Mouse (Mus musculus): ENCODE measurements around the gene Nefh. TPM values are rescaled to one million over a fixed set of nuclear protein-coding genes. Genes with fewer than 3 reads are reported as not detected.

Gene Nefh
- polyA plus RNA-seq, 1 experiment from 2014 or later = 0.06 TPM

DNA sequence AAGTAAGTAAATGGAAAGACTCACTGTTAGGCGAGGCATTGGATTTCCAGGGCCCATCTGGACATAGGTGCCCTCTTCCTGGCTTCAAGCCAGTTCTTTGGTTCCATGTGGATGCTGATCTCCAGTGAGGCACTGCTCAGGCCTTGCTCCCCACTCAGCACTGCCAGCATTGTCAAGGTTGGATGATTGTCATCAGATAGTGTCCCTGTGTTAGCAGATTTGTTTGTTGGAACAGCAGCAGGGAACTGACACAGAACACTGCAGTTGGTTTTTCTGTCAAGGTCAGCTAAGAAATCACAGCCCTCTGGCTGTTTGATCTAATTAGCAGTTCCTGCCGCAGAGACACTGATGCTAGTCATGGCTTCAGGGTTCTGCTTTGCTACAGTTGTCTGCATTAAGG lies 26.6 kb downstream of the Nefh start:
- TF ChIP-seq CTCF (IDR thresholded peaks at IDR 0.05) (no peak), EP300 (IDR thresholded peaks at IDR 0.05) (no peak)
- Histone ChIP-seq H3K4me2 (replicated peaks; ENCODE audit: low read depth, low read length) (no peak overlapping the region), H3K27ac (ENCODE audit: low read length) (no peak overlapping the region), H3K27me3 (replicated peaks; ENCODE audit: insufficient read depth, low read length) (no peaks in the 10 kb centered on the region), H3K4me1 (ENCODE audit: insufficient read depth, low read depth, low read length) (no peaks in the 10 kb centered on the region), H3K9me3 (ENCODE audit: low read length) (no peaks in the 10 kb centered on the region), H3K36me3 (ENCODE audit: insufficient read depth, low read length) (peaks cover 34% of the 10 kb centered on the region), H3K4me3 (ENCODE audit: low read depth, low read length) (no peak overlapping the region), H3K9ac (replicated peaks; ENCODE audit: low read depth) (no peak overlapping the region)
- DNase-seq (ENCODE audit: low spot score) (no peak), ATAC-seq (no peak)
- WGBS = 90% methylated on average over 2 of the region's 2 CpGs

DNA sequence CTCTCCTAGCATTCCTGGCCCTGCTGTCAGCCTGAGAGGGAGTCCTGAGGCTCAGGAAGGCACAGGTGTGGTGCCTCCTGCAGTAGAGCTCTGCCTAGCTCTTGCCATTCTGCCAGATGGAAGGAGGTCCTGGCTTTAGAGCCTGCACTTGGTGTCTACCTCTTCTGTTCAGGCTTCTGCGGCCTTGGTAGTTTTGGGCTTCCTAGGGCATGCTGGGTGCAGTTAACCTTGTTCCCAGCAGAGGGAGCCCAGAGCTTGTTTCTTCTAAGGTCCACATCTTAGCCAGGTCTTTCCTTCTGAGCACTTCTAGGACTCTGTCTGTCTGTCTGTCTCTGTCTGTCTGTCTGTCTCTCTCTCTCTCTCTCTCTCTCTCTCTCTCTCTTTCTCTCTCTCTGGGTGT lies 31.8 kb downstream of the Nefh start:
- H3K9me3 ChIP-seq (ENCODE audit: low read length) = no peaks in the 10 kb centered on the region
- DNase-seq (ENCODE audit: low spot score) = peak; percentile 73
- H3K27me3 ChIP-seq (replicated peaks; ENCODE audit: insufficient read depth, low read length) = no peaks in the 10 kb centered on the region
- no peak overlapping the region; the same call in 1 of the 2 replicates for H3K9ac ChIP-seq (replicated peaks; ENCODE audit: low read depth)
- H3K4me3 ChIP-seq (ENCODE audit: low read depth, low read length) = no peak overlapping the region
- 20% methylated on average over 1 of the region's 1 CpGs for WGBS
- H3K4me1 ChIP-seq (ENCODE audit: insufficient read depth, low read depth, low read length) = no peaks in the 10 kb centered on the region
- TF ChIP-seq CTCF (IDR thresholded peaks at IDR 0.05) (peak; percentile 83), EP300 (IDR thresholded peaks at IDR 0.05) (no peak)
- H3K4me2 ChIP-seq (replicated peaks; ENCODE audit: low read depth, low read length) = no peak overlapping the region
- H3K36me3 ChIP-seq (ENCODE audit: insufficient read depth, low read length) = peaks cover 43% of the 10 kb centered on the region
- H3K27ac ChIP-seq (ENCODE audit: low read length) = no peak overlapping the region
- no peak for ATAC-seq

DNA sequence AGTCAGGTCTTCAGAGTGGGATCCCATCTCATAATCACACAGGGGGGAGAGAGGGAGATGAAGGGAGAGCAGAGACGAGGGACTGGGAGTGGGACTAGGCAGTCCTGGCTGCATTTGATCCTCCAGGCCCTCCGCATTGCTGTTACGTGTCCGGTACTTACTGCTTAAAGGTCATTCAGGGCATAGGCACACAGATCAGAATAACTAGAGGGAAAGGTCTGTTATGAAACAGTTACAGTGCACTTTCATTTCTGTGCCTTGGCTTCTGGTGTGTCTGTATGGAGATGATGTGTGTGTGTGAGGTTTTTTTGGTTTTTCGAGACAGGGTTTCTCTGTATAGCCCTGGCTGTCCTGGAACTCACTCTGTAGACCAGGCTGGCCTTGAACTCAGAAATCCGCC lies 41.6 kb downstream of the Nefh start:
- Histone ChIP-seq H3K4me3 (ENCODE audit: low read depth, low read length) (no peak overlapping the region), H3K27me3 (replicated peaks; ENCODE audit: insufficient read depth, low read length) (no peaks in the 10 kb centered on the region), H3K4me2 (replicated peaks; ENCODE audit: low read depth, low read length) (no peak overlapping the region), H3K9me3 (ENCODE audit: low read length) (no peaks in the 10 kb centered on the region), H3K9ac (replicated peaks; ENCODE audit: low read depth) (no peak overlapping the region), H3K27ac (ENCODE audit: low read length) (no peak overlapping the region), H3K36me3 (ENCODE audit: insufficient read depth, low read length) (peaks cover 22% of the 10 kb centered on the region; the same call in 1 of the 2 replicates), H3K4me1 (ENCODE audit: insufficient read depth, low read depth, low read length) (no peaks in the 10 kb centered on the region)
- TF ChIP-seq EP300 (IDR thresholded peaks at IDR 0.05) (no peak), CTCF (IDR thresholded peaks at IDR 0.05) (no peak)
- ATAC-seq = no peak
- no peak for DNase-seq (ENCODE audit: low spot score)
- WGBS = 91% methylated on average over 6 of the region's 6 CpGs

DNA sequence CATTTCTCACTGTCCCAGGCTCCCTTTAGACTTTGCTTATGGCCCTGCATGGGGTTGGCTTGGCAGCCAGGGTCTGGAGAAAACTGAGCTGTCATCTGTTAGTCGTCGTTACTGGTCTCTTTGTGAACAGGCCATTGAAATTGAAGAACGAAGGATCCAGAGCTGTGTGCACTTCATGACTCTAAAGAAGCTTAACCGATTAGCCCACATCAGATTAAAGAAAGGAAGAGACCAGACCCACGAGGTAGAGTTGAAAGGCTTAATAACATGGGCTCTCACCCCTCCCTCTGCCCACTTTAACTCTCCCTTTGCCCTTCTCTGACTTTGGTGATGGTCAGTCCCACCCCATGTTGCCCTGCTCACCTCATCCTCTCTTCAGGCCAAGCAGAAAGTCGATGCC lies 45.9 kb downstream of the Nefh start:
- no peak overlapping the region for H3K4me2 ChIP-seq (replicated peaks; ENCODE audit: low read depth, low read length)
- DNase-seq (ENCODE audit: low spot score) (no peak), ATAC-seq (no peak)
- no peak overlapping the region for H3K27ac ChIP-seq (ENCODE audit: low read length)
- H3K36me3 ChIP-seq (ENCODE audit: insufficient read depth, low read length) = peaks cover 23% of the 10 kb centered on the region
- H3K4me1 ChIP-seq (ENCODE audit: insufficient read depth, low read depth, low read length) = no peaks in the 10 kb centered on the region
- H3K9ac ChIP-seq (replicated peaks; ENCODE audit: low read depth) = no peak overlapping the region
- TF ChIP-seq CTCF (IDR thresholded peaks at IDR 0.05) = no peak
- TF ChIP-seq EP300 (IDR thresholded peaks at IDR 0.05) = no peak
- no peaks in the 10 kb centered on the region for H3K9me3 ChIP-seq (ENCODE audit: low read length)
- no peaks in the 10 kb centered on the region for H3K27me3 ChIP-seq (replicated peaks; ENCODE audit: insufficient read depth, low read length)
- 91% methylated on average over 6 of the region's 6 CpGs for WGBS
- no peak overlapping the region for H3K4me3 ChIP-seq (ENCODE audit: low read depth, low read length)

DNA sequence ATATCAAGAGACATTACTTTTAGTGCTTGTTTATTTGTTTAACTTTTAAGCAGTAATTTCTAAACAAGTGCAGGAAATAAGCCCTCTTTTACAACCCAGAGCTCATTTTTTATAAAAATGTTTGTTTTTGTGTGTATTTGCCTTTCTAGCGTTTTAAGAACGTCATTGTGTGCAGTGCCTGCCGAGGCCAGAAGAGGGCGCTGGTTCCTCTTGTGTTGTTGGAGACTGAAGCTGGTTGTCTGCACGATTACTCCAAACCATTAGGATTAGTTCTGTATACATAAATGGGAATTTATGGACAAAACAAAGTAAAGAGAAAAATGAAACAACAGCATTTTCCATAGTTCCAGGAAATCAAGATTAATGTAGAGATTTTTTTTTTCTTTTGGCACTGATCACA lies 47.4 kb downstream of the Nefh start:
- WGBS = 71% methylated on average over 5 of the region's 5 CpGs
- no peaks in the 10 kb centered on the region for H3K9me3 ChIP-seq (ENCODE audit: low read length)
- H3K4me1 ChIP-seq (ENCODE audit: insufficient read depth, low read depth, low read length) = no peaks in the 10 kb centered on the region; the same call in 1 of the 2 replicates
- H3K27ac ChIP-seq (ENCODE audit: low read length) = no peak overlapping the region
- no peak overlapping the region for H3K4me2 ChIP-seq (replicated peaks; ENCODE audit: low read depth, low read length)
- ATAC-seq = no peak
- no peak overlapping the region for H3K4me3 ChIP-seq (ENCODE audit: low read depth, low read length)
- TF ChIP-seq CTCF (IDR thresholded peaks at IDR 0.05) (peak; percentile 51), EP300 (IDR thresholded peaks at IDR 0.05) (no peak)
- no peaks in the 10 kb centered on the region for H3K27me3 ChIP-seq (replicated peaks; ENCODE audit: insufficient read depth, low read length)
- peaks cover 19% of the 10 kb centered on the region; the same call in 1 of the 2 replicates for H3K36me3 ChIP-seq (ENCODE audit: insufficient read depth, low read length)
- DNase-seq (ENCODE audit: low spot score) = no peak
- no peak overlapping the region for H3K9ac ChIP-seq (replicated peaks; ENCODE audit: low read depth)

DNA sequence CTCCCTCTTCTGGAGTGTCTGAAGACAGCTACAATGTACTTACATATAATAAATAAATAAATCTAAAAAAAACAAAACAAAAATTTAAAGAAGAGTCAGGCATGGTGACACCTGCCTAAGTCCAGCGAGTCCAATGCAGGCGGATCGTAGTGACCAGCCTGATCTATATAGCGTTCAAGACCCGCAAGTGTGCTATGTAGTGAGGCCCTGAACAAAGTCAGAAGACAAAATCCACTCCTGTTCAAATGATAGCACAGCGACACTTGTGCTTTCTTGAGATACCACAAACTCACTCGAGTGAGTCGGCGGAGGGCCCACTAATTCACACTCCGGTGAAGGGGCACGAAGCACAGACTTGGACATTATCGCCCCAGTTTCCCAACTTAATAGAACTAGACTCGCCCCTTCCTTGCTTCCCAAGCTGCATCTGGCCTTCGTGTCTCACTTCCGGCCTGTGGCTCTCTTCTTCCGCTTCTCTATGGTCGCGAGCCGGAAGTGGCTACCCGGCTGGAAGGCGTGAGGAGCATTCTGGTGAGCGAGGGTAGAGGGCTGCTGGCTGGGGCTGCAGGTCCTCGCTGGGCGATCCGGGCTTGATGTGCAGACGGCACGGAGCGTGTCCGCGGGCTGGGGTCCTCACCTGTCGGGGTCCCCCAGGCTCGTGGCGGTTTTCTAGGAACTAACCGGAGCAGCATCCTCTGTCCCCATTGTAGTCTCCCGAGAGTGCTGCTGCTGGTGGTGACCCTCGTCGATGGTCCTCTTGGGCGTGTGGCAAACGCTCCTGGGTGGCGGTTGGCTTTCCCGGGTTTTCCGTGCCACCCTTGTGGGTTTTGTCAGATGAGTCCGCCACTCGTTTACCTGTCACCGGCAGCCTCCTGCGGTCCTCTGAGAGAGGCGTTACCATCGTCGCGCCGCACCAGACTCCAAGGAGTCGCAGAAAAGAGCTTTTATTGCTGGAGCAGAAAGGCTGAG lies 52.7 kb downstream of the Nefh start, which contains the start of gene Thoc5:
TSS of gene Thoc5 (plus strand) at position 473 of the 969 bp plus-strand sequence.
- 0 out of 2 replicates have a peak, but pooled peaks cover 4% of the 10 kb centered on the region for H3K36me3 ChIP-seq (ENCODE audit: insufficient read depth, low read length)
- no peaks in the 10 kb centered on the region for H3K27me3 ChIP-seq (replicated peaks; ENCODE audit: insufficient read depth, low read length)
- WGBS = 1% methylated on average over 52 of the region's 52 CpGs
- no peaks in the 10 kb centered on the region for H3K9me3 ChIP-seq (ENCODE audit: low read length)
- ATAC-seq = peak; percentile 96
- peak within 1 kb of the TSS; percentile 86 for H3K4me2 ChIP-seq (replicated peaks; ENCODE audit: low read depth, low read length)
- TF ChIP-seq EP300 (IDR thresholded peaks at IDR 0.05) (no peak), CTCF (IDR thresholded peaks at IDR 0.05) (no peak)
- peak within 1 kb of the TSS; percentile 73 for H3K9ac ChIP-seq (replicated peaks; ENCODE audit: low read depth)
- H3K4me3 ChIP-seq (ENCODE audit: low read depth, low read length) = peak within 1 kb of the TSS; percentile 75
- no peaks in the 10 kb centered on the region; the same call in 1 of the 2 replicates for H3K4me1 ChIP-seq (ENCODE audit: insufficient read depth, low read depth, low read length)
- H3K27ac ChIP-seq (ENCODE audit: low read length) = peak within 1 kb of the TSS; percentile 79
- DNase-seq (ENCODE audit: low spot score) = peak; percentile 95

Small RNA genes lying within 50 kb of the gene (microRNA-seq; reads per million reads assigned to microRNA genes)
- not detected for gene Mir6918

Other genes with a start within 250 kb of the Nefh start
- gene Uqcr10, start 243.7 kb downstream of the Nefh start, polyA plus RNA-seq (2015; fragmentation: Nextera tagmentation; extraction: Ambion mirVana) = 723 and 783 TPM in 2 replicates
- gene Zmat5, start 243.4 kb downstream of the Nefh start, polyA plus RNA-seq (2015; fragmentation: Nextera tagmentation; extraction: Ambion mirVana) = 63.7 and 67.2 TPM in 2 replicates
- gene Cabp7, start 201.3 kb downstream of the Nefh start, polyA plus RNA-seq (2015; fragmentation: Nextera tagmentation; extraction: Ambion mirVana) = 0.14 and 0.15 TPM in 2 replicates
- 19.6 and 21.1 TPM in 2 replicates for gene Nf2, start 98.5 kb downstream of the Nefh start, polyA plus RNA-seq (2015; fragmentation: Nextera tagmentation; extraction: Ambion mirVana)
- gene Nipsnap1, start 74.1 kb downstream of the Nefh start, polyA plus RNA-seq (2015; fragmentation: Nextera tagmentation; extraction: Ambion mirVana) = 10.4 and 11.9 TPM in 2 replicates
- 16.3 TPM in 2 replicates for gene Thoc5, start 52.7 kb downstream of the Nefh start, polyA plus RNA-seq (2015; fragmentation: Nextera tagmentation; extraction: Ambion mirVana)
- gene Ap1b1, start 38.8 kb upstream of the Nefh start, polyA plus RNA-seq (2015; fragmentation: Nextera tagmentation; extraction: Ambion mirVana) = 27.3 and 28.3 TPM in 2 replicates
- gene Rasl10a, start 110.1 kb upstream of the Nefh start, polyA plus RNA-seq (2015; fragmentation: Nextera tagmentation; extraction: Ambion mirVana) = 2.3 and 2.5 TPM in 2 replicates
- gene Gas2l1, start 117.3 kb upstream of the Nefh start, polyA plus RNA-seq (2015; fragmentation: Nextera tagmentation; extraction: Ambion mirVana) = 31.2 and 33.3 TPM in 2 replicates
- gene Rhbdd3, start 150.9 kb upstream of the Nefh start, polyA plus RNA-seq (2015; fragmentation: Nextera tagmentation; extraction: Ambion mirVana) = 17.0 and 19.4 TPM in 2 replicates
- gene Ewsr1, start 151.2 kb upstream of the Nefh start, polyA plus RNA-seq (2015; fragmentation: Nextera tagmentation; extraction: Ambion mirVana) = 274 and 290 TPM in 2 replicates
- 63.3 and 67.5 TPM in 2 replicates for gene Emid1, start 204.2 kb upstream of the Nefh start, polyA plus RNA-seq (2015; fragmentation: Nextera tagmentation; extraction: Ambion mirVana)